Mouse (Mus musculus) splenic B cell, adult 2 months (primary cell): ENCODE data around the gene Unc93b1.
"Not testable (repeated sequence)": the region's sequence is repeated elsewhere in the genome, so short reads cannot be mapped to it uniquely, and the experiment has no call there.

Experiments used
- DNase-seq: peaks from one replicate; pipeline ENCODE4 v3.0.0-alpha.2; 2011; ENCODE audit warnings: low read depth, low spot score
- H3K27me3 ChIP-seq: 2 replicates; pipeline ENCODE4 v1.6.1; 2012; ENCODE audit warnings: mild to moderate bottlenecking, low read length, moderate library complexity, mixed read lengths; ENCODE audit not compliant: control insufficient read depth, poor library complexity, insufficient read depth, severe bottlenecking
- H3K36me3 ChIP-seq: 2 replicates; pipeline ENCODE4 v1.6.1; 2012; ENCODE audit warnings: mild to moderate bottlenecking, low read length, moderate library complexity, mixed read lengths; ENCODE audit not compliant: control insufficient read depth, poor library complexity, insufficient read depth, severe bottlenecking

Unc93b1 gene

GRCm38 (mm10) chr19:3948546-3948945, 13.6 kb downstream of the Unc93b1 start:
- H3K36me3 ChIP-seq, result peaks cover 36% of the 10 kb centered on the region
- DNase-seq, result no peak

GRCm38 (mm10) chr19:3950331-3950730, 15.3 kb downstream of the Unc93b1 start:
- peaks cover 33% of the 10 kb centered on the region for H3K36me3 ChIP-seq
- H3K27me3 ChIP-seq, result no peaks in the 10 kb centered on the region
- DNase-seq, result no peak

More at GRCm38 (mm10) chr19:3948546-3948945, 13.6 kb downstream of the Unc93b1 start:
- no peaks in the 10 kb centered on the region for H3K27me3 ChIP-seq

GRCm38 (mm10) chr19:3951461-3951860, 16.5 kb downstream of the Unc93b1 start:
- Histone ChIP-seq H3K36me3 (peaks cover 33% of the 10 kb centered on the region), H3K27me3 (no peaks in the 10 kb centered on the region)
- DNase-seq, result peak; percentile 31

DNA sequence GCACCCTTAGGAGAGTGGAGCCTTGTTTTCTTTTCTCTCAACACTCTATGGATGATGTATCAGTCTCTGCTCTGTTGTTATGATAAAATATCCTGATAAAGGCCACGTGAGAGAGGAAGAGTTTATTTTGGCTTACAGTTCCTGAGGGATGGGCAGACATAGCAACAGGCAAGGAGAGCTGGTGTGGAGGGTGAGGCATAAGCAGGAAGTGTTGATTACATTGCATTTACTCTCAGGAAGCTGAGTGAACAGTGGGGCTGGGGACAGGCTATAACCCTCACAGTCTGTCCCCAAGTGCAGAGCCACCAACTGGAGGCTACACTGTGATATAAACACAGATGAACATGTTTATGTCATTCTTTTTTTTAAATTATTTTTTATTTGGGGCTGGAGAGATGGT, 17.1 kb downstream of the Unc93b1 start:
- Histone ChIP-seq H3K27me3 (no peaks in the 10 kb centered on the region), H3K36me3 (peaks cover 26% of the 10 kb centered on the region)
- no peak for DNase-seq

GRCm38 (mm10) chr19:3955033-3955432, 20.0 kb downstream of the Unc93b1 start:
- Histone ChIP-seq H3K27me3 (no peaks in the 10 kb centered on the region), H3K36me3 (peaks cover 2% of the 10 kb centered on the region; the same call in 1 of the 2 replicates)
- DNase-seq, result no peak

- no peaks in the 10 kb centered on the region for H3K27me3 ChIP-seq
- DNase-seq, result no peak
- H3K36me3 ChIP-seq, result peaks cover 2% of the 10 kb centered on the region; the same call in 1 of the 2 replicates
Observed at GRCm38 (mm10) chr19:3955804-3956203, 20.8 kb downstream of the Unc93b1 start.

DNA sequence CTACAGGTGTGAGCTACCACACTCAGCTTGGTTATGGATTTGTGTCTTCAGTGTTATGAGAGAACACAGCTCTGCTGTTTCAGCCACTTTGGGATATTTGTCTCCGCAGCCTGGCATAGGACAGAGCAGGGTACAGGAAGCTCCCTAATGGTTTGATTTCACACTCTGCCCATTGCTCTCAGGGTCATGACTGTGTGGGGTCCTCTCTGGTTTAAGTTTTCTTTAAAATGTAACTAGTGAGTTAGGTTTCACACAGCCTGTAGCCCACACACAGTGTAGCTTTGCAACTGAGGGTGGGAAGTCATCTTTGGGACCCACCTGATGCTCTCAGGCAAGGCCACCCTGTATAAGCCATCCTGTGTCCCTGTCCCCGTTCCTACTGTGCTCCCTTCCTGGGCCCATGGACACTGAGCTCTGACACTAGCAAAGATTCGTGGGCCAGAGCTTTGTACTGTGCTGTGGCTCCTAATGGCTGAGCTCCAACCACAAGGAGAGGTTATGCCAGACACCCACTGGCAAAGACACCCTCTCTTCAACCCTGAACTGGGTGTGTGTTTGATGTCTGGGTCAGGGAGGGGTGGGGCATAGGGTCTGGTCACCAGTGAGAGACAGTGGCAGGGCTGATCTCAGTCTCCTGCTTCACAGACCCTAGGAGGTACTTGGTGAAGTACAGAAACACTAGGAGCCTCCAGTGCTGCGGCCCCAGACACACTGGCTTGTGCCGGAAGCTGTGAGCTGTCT, 22.5 kb downstream of the Unc93b1 start:
- not testable (repeated sequence) for DNase-seq, H3K36me3 ChIP-seq, H3K27me3 ChIP-seq

DNA sequence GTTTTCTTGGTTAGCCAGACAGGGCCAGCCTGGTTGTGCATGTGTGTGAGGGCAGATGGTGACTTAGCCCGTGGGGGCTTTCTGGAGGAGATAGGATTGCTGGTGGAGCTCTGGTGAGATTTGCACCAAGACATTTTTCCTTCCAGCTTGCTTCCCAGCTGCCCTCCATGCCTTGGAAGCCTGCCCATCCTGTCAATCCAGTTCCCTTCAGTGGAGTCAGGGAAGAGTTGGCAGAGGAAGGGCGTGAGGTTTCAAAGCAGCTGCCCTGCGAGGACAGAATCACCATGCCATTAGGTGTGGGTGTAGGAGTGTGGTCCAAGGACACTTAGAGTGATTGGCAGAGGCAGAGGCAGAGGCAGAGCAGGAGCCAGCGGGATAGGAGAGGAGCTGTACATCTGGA, 23.5 kb downstream of the Unc93b1 start, which contains the start of gene Aldh3b3:
TSS of gene Aldh3b3 (plus strand) at position 176 of the 400 bp plus-strand sequence.
- DNase-seq, result no peak
- Histone ChIP-seq H3K36me3 (no peaks in the 10 kb centered on the region), H3K27me3 (no peaks in the 10 kb centered on the region)

GRCm38 (mm10) chr19:3959030-3959429, 24.0 kb downstream of the Unc93b1 start:
- Histone ChIP-seq H3K36me3 (no peaks in the 10 kb centered on the region), H3K27me3 (no peaks in the 10 kb centered on the region)
- no peak for DNase-seq

- H3K27me3 ChIP-seq, result no peaks in the 10 kb centered on the region
- DNase-seq, result no peak
- no peaks in the 10 kb centered on the region for H3K36me3 ChIP-seq
Observed at GRCm38 (mm10) chr19:3960211-3960610, 25.2 kb downstream of the Unc93b1 start.

DNA sequence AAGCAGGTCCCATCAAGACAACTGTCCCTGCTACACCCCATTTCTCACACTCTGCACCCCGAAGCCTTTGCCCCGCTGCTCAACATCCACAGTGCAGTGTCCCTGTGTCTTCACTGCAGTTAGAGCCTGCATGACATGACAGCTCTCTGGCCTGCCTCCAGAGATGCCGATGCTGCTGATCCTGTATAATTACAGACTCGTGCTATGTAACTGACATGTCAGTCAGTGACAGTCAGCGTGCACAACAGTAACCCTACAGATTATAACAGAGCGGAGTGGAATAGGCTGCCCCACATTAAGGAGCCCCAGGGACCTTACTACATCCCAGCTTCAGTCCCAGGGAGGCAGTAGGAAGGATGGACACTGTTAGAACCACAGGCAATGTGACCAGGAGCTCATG, 26.8 kb downstream of the Unc93b1 start:
- H3K36me3 ChIP-seq, DNase-seq, H3K27me3 ChIP-seq: not testable (repeated sequence)

- H3K36me3 ChIP-seq, result no peaks in the 10 kb centered on the region
- no peaks in the 10 kb centered on the region for H3K27me3 ChIP-seq
- peak; percentile 53 for DNase-seq
Observed at GRCm38 (mm10) chr19:3962469-3962868, 27.5 kb downstream of the Unc93b1 start.

GRCm38 (mm10) chr19:3964030-3964429, 29.0 kb downstream of the Unc93b1 start:
- H3K27me3 ChIP-seq, result no peaks in the 10 kb centered on the region
- DNase-seq, result no peak
- H3K36me3 ChIP-seq, result no peaks in the 10 kb centered on the region

DNA sequence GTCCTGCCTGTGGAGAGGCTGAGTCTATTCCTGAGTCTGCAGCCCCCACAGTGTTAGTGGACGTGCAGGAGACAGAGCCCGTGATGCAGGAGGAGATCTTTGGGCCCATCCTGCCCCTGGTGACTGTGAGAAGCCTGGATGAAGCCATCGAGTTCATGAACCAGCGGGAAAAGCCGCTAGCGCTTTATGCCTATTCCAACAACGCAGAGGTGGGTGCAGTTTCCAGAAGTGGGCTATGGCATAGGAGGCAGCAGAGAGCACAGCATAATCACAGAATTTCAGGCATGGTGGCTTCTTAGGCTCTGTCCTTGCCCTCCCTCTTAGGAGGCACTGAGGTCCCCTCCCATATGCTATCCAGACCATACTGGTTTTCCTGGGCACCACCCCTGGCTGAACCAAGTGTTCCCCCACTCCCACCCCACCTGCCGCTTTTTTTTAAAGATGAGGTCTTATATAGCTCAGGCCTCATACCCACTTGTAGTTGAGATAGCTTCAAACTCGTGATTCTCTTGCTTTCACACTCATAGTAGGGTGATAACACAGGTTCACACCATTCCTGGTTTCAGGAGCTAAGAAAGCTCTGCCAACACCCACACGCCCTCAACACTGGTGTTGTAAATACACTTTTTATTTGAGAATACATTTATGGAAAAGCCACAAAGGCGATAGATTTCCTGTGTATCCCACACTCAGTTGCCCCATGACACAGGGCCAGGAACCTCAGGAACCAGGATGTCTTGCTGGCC, 31.5 kb downstream of the Unc93b1 start:
- DNase-seq, result no peak
- H3K36me3 ChIP-seq, result no peaks in the 10 kb centered on the region

DNA sequence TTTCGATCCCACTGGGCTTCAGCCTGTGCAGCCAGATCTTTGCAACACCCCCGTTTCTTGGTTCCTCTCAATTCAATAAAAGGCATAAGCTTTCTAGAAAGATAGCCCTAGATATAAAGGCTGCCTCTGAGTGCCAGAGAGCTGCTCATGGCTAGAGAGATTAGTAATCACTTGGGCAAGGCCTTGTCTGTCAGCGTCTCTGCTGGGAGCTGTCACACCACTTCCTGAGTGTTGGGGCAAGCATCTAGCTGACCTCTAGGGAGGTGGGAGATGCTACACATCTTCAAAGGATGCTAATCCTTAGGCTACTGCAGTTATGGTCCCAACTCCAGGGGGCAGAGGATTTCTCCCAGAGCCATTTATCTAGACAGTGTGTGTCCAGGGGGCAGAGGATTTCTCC, 32.3 kb downstream of the Unc93b1 start:
- DNase-seq, result no peak
- H3K27me3 ChIP-seq, result no peaks in the 10 kb centered on the region
- no peaks in the 10 kb centered on the region for H3K36me3 ChIP-seq

More for the DNA sequence above, 31.5 kb downstream of the Unc93b1 start:
- H3K27me3 ChIP-seq, result no peaks in the 10 kb centered on the region
